ENCODE assay signal across 12 mouse cellular contexts in genomic region chr5:147041965-147042937, GRCm38 (mm10). TPM values are rescaled to one million over a fixed set of nuclear protein-coding genes. Genes with fewer than 3 reads are reported as not detected.
DNase-seq lines count a peak whose midpoint lies in the region; ATAC-seq and TF ChIP-seq lines count a peak whose summit lies in the region.
"Had no signal": no experiment of that assay in that cellular context is flagged by ENCODE, and none has a peak within 500 bp of the region (broad histone marks: within the 10 kb centered on the region; RNA-seq: fewer than 3 reads in every experiment).

No protein-coding gene starts in this region.

- H3K9me3 ChIP-seq in hindbrain, embryonic 12.5 days (replicated peaks), result no peaks in the 10 kb centered on the region
- no peaks in the 10 kb centered on the region for H3K9me3 ChIP-seq in neural tube, embryonic 14.5 days (ENCODE audit: control insufficient read depth, low read length)
- H3K9me3 ChIP-seq: embryonic facial prominence, embryonic 12.5 days; heart, embryonic 15.5 days had no signal

- H3K36me3 ChIP-seq in hindbrain, embryonic 12.5 days, result no peaks in the 10 kb centered on the region
- H3K36me3 ChIP-seq in neural tube, embryonic 14.5 days (ENCODE audit: control insufficient read depth, insufficient read depth, low read length), result no peaks in the 10 kb centered on the region
- peaks cover 19% of the 10 kb centered on the region for H3K36me3 ChIP-seq in thymus, adult 2 months (ENCODE audit: control insufficient read depth, insufficient read depth, low read length)

- no peak for TF ChIP-seq POLR2A in thymus, adult 2 months (IDR thresholded peaks at IDR 0.05; ENCODE audit: control insufficient read depth, extremely low read depth, insufficient read depth, low read length, poor library complexity)

- H3K27me3 ChIP-seq in hindbrain, embryonic 12.5 days, result 0 out of 2 replicates have a peak, but pooled peaks cover 4% of the 10 kb centered on the region
- H3K27me3 ChIP-seq in neural tube, embryonic 14.5 days (ENCODE audit: control insufficient read depth, insufficient read depth, low read length), result no peaks in the 10 kb centered on the region
- no peaks in the 10 kb centered on the region for H3K27me3 ChIP-seq in thymus, adult 2 months (ENCODE audit: control insufficient read depth, insufficient read depth, low read length)
- H3K27me3 ChIP-seq: embryonic facial prominence, embryonic 12.5 days; heart, embryonic 15.5 days had no signal

- H3K4me1 ChIP-seq in hindbrain, embryonic 12.5 days, result peaks cover 24% of the 10 kb centered on the region
- H3K4me1 ChIP-seq in neural tube, embryonic 14.5 days (ENCODE audit: control insufficient read depth, insufficient read depth, low read length), result peaks cover 11% of the 10 kb centered on the region
- H3K4me1 ChIP-seq in thymus, adult 2 months (replicated peaks; ENCODE audit: control insufficient read depth, insufficient read depth, low read length), result peaks cover 3% of the 10 kb centered on the region

- peak overlapping the region; percentile 11; the same call in 1 of the 2 replicates for H3K4me2 ChIP-seq in hindbrain, embryonic 12.5 days (replicated peaks)
- H3K4me2 ChIP-seq in neural tube, embryonic 14.5 days (ENCODE audit: low read depth, low read length), result no peak overlapping the region
- H3K4me2 ChIP-seq: embryonic facial prominence, embryonic 12.5 days; heart, embryonic 15.5 days had no signal

- ATAC-seq in hindbrain, embryonic 12.5 days (ENCODE audit: low FRiP score), result peak; percentile 59; the same call in 1 of the 2 replicates
- ATAC-seq in neural tube, embryonic 14.5 days (ENCODE audit: low read depth), result peak; percentile 64; the same call in 1 of the 2 replicates

- TF ChIP-seq CTCF in layer of hippocampus, adult 2 months (conservative IDR thresholded peaks at IDR 0.05), result no peak
- TF ChIP-seq CTCF in thymus, adult 2 months (IDR thresholded peaks at IDR 0.05; ENCODE audit: borderline replicate concordance, control insufficient read depth, extremely low read depth, insufficient read depth, low read length, poor library complexity), result no peak

- peak; percentile 41 to 42 for DNase-seq in cerebellum, postnatal 25 days
- no peak for DNase-seq in cerebellum, adult 11 months
- no peak for DNase-seq in layer of hippocampus, adult 2 months (ENCODE audit: low spot score in 2 of 2)
- no peak for DNase-seq in layer of hippocampus, adult 9-10 months (ENCODE audit: low spot score)
- DNase-seq in frontal cortex, postnatal 36 days (ENCODE audit: low spot score in 2 of 2), result no peak
- no peak for DNase-seq in thymus, adult 2 months
- DNase-seq: B cell, adult 2 months; kidney, adult 11 months had no signal

- H3K4me3 ChIP-seq in layer of hippocampus, adult 2 months, result peak overlapping the region; percentile 18; the same call in 1 of the 2 replicates
- H3K4me3 ChIP-seq in hindbrain, embryonic 12.5 days, result no peak overlapping the region
- no peak overlapping the region for H3K4me3 ChIP-seq in neural tube, embryonic 14.5 days (ENCODE audit: low read depth, low read length)
- H3K4me3 ChIP-seq in thymus, adult 2 months (ENCODE audit: control insufficient read depth, insufficient read depth, low read length), result no peak overlapping the region
- H3K4me3 ChIP-seq: embryonic facial prominence, embryonic 12.5 days; heart, embryonic 15.5 days had no signal

- no peak overlapping the region for H3K9ac ChIP-seq in hindbrain, embryonic 12.5 days
- H3K9ac ChIP-seq in neural tube, embryonic 14.5 days (replicated peaks; ENCODE audit: low read depth, low read length), result no peak overlapping the region
- H3K9ac ChIP-seq: embryonic facial prominence, embryonic 12.5 days; heart, embryonic 15.5 days had no signal

- H3K27ac ChIP-seq in layer of hippocampus, adult 2 months, result peak overlapping the region; percentile 60; the same call in 1 of the 2 replicates
- H3K27ac ChIP-seq in hindbrain, embryonic 12.5 days, result no peak overlapping the region
- no peak overlapping the region for H3K27ac ChIP-seq in neural tube, embryonic 14.5 days (ENCODE audit: low read depth, low read length)
- no peak overlapping the region for H3K27ac ChIP-seq in thymus, adult 2 months (ENCODE audit: control insufficient read depth, insufficient read depth, low read length)
- H3K27ac ChIP-seq: embryonic facial prominence, embryonic 12.5 days; heart, embryonic 15.5 days had no signal

- WGBS in hindbrain, embryonic 12.5 days, result 69% methylated on average over 40 of the region's 40 CpGs
- WGBS in neural tube, embryonic 14.5 days, result 55% methylated on average over 40 of the region's 40 CpGs
- WGBS in thymus, adult 2 months, result 97% methylated on average over 40 of the region's 40 CpGs

RNA-seq across cellular contexts. Expression of gene Lnx2, which starts 34.1 kb away (rescaled TPM):
- total RNA-seq in layer of hippocampus, adult 2 months (2021), result 1 to 10 TPM; 5.5 to 6.6 TPM
- 8.8 and 9.4 TPM in 2 replicates for polyA plus RNA-seq in hindbrain, embryonic 12.5 days (2016; fragmentation: Nextera tagmentation; extraction: Ambion mirVana)
- 3.9 and 6.6 TPM in 2 replicates for polyA plus RNA-seq in neural tube, embryonic 14.5 days (2014; fragmentation: Nextera tagmentation; extraction: Ambion mirVana)
- polyA plus RNA-seq in thymus, adult 2 months (2012; rRNA removed), result 48.3 and 54.5 TPM in 2 replicates

RNA-seq across cellular contexts. Expression of gene Polr1d, which starts 34.6 kb away (rescaled TPM):
- 10 to 100 TPM; 63.1 to 69.7 TPM for total RNA-seq in layer of hippocampus, adult 2 months (2021)
- 95.1 and 98.0 TPM in 2 replicates for polyA plus RNA-seq in hindbrain, embryonic 12.5 days (2016; fragmentation: Nextera tagmentation; extraction: Ambion mirVana)
- polyA plus RNA-seq in neural tube, embryonic 14.5 days (2014; fragmentation: Nextera tagmentation; extraction: Ambion mirVana), result 101 and 108 TPM in 2 replicates
- 51.7 and 55.1 TPM in 2 replicates for polyA plus RNA-seq in thymus, adult 2 months (2012; rRNA removed)

Comparison
In these comparisons a context has a peak if more than half of its experiments do, and no peak if none do; other contexts are left out.
1. DNase-seq: peak in cerebellum, postnatal 25 days (2 of 2); none in cerebellum, adult 11 months (single experiment), layer of hippocampus, adult 2 months (0 of 2), layer of hippocampus, adult 9-10 months (single experiment), frontal cortex, postnatal 36 days (0 of 2) and thymus, adult 2 months (single experiment).